Mouse (Mus musculus) CD8-positive naive resting alpha-beta T cell, adult 2 months (primary cell): Measurements from ENCODE around the gene 4930556J24Rik.
"Not testable (repeated sequence)": the region's sequence is repeated elsewhere in the genome, so short reads cannot be mapped to it uniquely, and the experiment has no call there.

Experiments
- DNase-seq, 2 experiments: peaks; one replicate each; pipeline ENCODE4 v3.0.0; 2022; ENCODE audit warnings: low read depth in 2 of 2, low spot score in 2 of 2

4930556J24Rik gene

GRCm38 (mm10) chr11:3976678-3977077 lies at the start of gene 4930556J24Rik:
TSS of gene 4930556J24Rik (minus strand) at chr11:3976778.
- DNase-seq = no peak

- DNase-seq = no peak
Measured at GRCm38 (mm10) chr11:4023321-4023720, 46.7 kb upstream of the 4930556J24Rik start.

- DNase-seq = not testable (repeated sequence)
Measured at GRCm38 (mm10) chr11:4022111-4022510, 45.5 kb upstream of the 4930556J24Rik start.

- not testable (repeated sequence) for DNase-seq
Measured at GRCm38 (mm10) chr11:4015796-4016195, 39.2 kb upstream of the 4930556J24Rik start.

GRCm38 (mm10) chr11:4012616-4013015 lies 36.0 kb upstream of the 4930556J24Rik start:
- no peak for DNase-seq

GRCm38 (mm10) chr11:4006462-4006861 lies 29.9 kb upstream of the 4930556J24Rik start:
- no peak for DNase-seq

- no peak for DNase-seq
Measured at GRCm38 (mm10) chr11:4005220-4005805, 28.7 kb upstream of the 4930556J24Rik start.

- peak in 1 of 2 experiments; percentile 37 for DNase-seq
Measured at GRCm38 (mm10) chr11:4001603-4002002, 25.0 kb upstream of the 4930556J24Rik start.

- no peak for DNase-seq
Measured at GRCm38 (mm10) chr11:3999547-3999946, 23.0 kb upstream of the 4930556J24Rik start.

GRCm38 (mm10) chr11:3997978-3998720 lies 21.6 kb upstream of the 4930556J24Rik start:
- DNase-seq = no peak

GRCm38 (mm10) chr11:3996840-3997239 lies 20.3 kb upstream of the 4930556J24Rik start:
- no peak for DNase-seq

- no peak for DNase-seq
Measured at GRCm38 (mm10) chr11:3995511-3995910, 18.9 kb upstream of the 4930556J24Rik start.

- no peak for DNase-seq
Measured at GRCm38 (mm10) chr11:3993914-3994313, 17.3 kb upstream of the 4930556J24Rik start.

GRCm38 (mm10) chr11:3993132-3993531 lies 16.6 kb upstream of the 4930556J24Rik start:
- no peak for DNase-seq

GRCm38 (mm10) chr11:3989748-3990147 lies 13.2 kb upstream of the 4930556J24Rik start:
- DNase-seq = no peak

- DNase-seq = no peak
Measured at GRCm38 (mm10) chr11:3983863-3984745, 7.5 kb upstream of the 4930556J24Rik start.

GRCm38 (mm10) chr11:3983291-3983862 lies 6.8 kb upstream of the 4930556J24Rik start, which contains the start of gene Gal3st1:
TSS of gene Gal3st1 (plus strand) at chr11:3983636.
- no peak for DNase-seq

- DNase-seq = no peak
Measured at GRCm38 (mm10) chr11:3982275-3983209, 6.0 kb upstream of the 4930556J24Rik start.

GRCm38 (mm10) chr11:3981536-3981935 lies 5.0 kb upstream of the 4930556J24Rik start:
- DNase-seq = no peak

- DNase-seq = no peak
Measured at GRCm38 (mm10) chr11:3978421-3978820, 1.8 kb upstream of the 4930556J24Rik start.
